Mouse (Mus musculus) 416B (cell line): Measurements from ENCODE around the gene Rab3gap1.
A peak's percentile ranks its signal among the peaks of the same experiment; 100 is the strongest.

Experiments used
- DNase-seq: peaks from one replicate; pipeline ENCODE4 v3.0.0; 2011; ENCODE audit warnings: low read depth

Gene Rab3gap1

GRCm38 (mm10) chr1:127868300-127869261 lies at the start of gene Rab3gap1:
Gene Rab3gap1, plus strand, starts transcription at chr1:127868773.
- DNase-seq: peak; percentile 89

GRCm38 (mm10) chr1:127827325-127827724 lies 41.2 kb upstream of the Rab3gap1 start:
- DNase-seq: peak; percentile 88

DNA sequence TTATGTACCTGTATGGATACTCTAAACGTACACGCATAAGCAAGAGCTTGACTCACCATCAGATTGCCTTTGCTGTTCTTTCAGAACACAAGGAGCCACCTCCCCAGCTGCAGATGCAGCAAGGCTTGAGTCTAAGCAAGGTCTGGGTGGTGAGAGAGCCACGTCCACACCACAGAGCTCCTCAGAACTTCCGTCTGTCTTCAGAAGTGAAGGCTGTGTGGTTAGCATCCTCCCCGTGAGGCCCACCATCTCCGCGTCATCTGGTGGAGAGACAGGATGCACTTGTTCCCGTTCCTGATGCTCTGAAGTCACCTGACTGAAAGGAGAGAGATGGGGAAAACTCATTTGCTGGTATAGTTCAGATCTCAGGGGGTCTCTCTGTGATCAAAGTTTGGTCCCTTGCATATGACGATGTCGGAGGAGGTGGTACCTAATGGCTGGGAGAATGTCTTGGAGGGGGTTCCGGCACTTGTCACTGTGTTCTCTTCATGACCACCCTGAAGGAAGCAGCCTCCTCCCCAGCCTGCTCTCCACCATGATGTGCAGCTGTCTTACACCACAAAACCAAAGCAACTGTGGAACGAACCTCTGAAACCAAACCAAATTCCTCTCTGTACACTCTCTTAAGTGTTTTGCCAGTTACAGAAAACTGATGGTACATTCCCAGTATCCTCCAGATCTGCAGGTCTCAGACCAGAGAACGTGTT lies 38.2 kb upstream of the Rab3gap1 start:
- DNase-seq: peak; percentile 87

DNA sequence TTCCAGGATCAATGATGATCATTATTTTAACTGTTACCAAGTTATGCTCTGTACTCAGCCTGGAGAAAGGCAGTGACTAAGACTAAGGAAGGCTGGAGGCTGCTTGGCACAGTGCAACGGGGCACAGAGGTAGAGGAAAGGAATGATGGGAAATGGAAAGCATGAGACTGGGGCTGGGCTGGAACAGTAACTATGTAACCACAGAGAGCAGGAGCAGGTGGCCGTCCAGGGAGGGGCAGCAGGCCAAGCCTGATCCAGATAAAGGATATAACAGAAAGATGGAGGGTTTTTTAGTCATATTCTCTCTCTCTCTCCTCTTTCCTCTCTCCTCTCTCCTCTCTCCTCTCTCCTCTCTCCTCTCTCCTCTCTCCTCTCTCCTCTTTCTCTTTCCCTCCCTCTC lies 34.9 kb upstream of the Rab3gap1 start:
- no peak for DNase-seq

DNA sequence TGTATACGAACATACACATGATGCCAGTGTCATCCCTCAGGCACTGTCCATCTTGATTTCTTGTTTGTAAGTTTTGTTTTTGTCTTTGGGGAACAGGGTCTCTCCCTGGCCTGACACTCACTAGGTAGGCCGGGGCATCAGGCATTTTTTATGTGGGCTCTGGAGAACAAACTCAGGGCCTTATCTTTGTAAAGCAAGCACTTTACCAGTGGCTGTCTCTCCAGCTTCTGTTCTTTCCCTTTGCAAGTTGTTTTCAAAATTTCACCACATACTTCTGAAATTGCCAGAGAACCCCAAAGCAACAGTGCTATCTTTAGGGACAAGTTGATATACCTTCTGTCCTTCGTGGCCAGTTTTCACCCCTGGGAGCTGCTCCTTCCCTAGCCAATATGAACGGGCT lies 34.4 kb upstream of the Rab3gap1 start:
- DNase-seq: no peak

DNA sequence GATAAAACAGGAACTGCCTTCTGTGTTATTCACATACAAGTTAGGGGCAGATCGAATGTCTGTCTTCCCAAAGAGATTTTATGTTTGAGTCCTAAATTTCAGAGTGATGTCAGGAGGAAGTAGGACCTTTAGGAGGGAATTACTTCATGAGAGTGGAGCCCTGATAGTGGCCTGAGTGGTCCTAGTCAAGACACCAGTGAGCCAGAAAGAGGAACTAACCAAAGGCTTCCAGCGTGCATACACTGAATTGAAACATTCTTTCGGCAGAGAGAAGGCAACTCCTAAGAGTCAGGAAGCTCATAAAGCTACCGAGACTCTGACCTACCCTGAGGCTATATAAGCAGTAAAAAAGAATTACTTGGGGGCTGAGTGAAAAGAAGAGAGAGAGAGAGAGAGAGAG lies 32.0 kb upstream of the Rab3gap1 start:
- DNase-seq: peak; percentile 62

- DNase-seq: peak; percentile 36
Measured at GRCm38 (mm10) chr1:127838602-127839001, 30.0 kb upstream of the Rab3gap1 start.

GRCm38 (mm10) chr1:127845472-127845871 lies 23.1 kb upstream of the Rab3gap1 start:
- DNase-seq: no peak

- peak; percentile 93 for DNase-seq
Measured at GRCm38 (mm10) chr1:127850075-127850610, 18.4 kb upstream of the Rab3gap1 start.

- DNase-seq: no peak
Measured at GRCm38 (mm10) chr1:127854486-127855222, 13.9 kb upstream of the Rab3gap1 start, which contains the start of gene Map3k19. Gene Map3k19, minus strand, starts transcription at chr1:127855031.

DNA sequence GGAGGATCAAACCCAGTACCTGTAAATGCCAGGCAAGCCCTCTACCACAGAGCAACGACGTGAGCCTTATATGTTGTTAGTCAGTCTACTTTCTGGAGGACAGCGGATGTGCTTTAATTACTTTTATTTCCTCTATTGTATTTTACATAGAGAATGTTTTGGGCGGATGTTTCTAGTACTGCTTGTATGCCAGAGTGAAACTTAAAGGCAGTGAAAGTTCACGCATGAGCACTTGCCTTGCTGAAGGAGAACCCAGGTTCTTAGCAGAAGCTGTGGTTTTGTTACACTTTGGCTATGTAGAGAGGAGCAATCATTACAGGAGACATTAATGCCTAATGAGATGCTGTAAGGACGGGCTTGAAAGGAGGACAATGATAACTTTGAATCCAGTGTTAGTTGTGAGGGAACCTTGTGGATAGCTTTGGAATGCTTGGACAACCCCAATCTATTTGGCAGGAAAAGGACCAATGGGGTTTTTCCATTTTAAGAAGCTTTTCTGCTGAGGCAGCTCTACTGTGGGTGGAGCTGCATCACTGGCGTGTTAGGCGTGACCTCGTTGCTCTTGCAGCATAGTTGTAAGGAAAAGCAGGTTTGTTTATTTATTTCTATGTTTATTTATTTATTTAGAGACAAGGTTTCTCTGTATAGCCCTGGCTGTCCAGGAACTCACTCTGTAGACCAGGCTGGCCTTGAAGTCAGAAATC lies 9.5 kb upstream of the Rab3gap1 start:
- DNase-seq: no peak

- no peak for DNase-seq
Measured at GRCm38 (mm10) chr1:127859799-127860400, 8.7 kb upstream of the Rab3gap1 start.

GRCm38 (mm10) chr1:127860492-127860891 lies 8.1 kb upstream of the Rab3gap1 start:
- DNase-seq: no peak

- no peak for DNase-seq
Measured at GRCm38 (mm10) chr1:127861900-127862299, 6.7 kb upstream of the Rab3gap1 start.

GRCm38 (mm10) chr1:127863806-127864205 lies 4.8 kb upstream of the Rab3gap1 start:
- DNase-seq: no peak

DNA sequence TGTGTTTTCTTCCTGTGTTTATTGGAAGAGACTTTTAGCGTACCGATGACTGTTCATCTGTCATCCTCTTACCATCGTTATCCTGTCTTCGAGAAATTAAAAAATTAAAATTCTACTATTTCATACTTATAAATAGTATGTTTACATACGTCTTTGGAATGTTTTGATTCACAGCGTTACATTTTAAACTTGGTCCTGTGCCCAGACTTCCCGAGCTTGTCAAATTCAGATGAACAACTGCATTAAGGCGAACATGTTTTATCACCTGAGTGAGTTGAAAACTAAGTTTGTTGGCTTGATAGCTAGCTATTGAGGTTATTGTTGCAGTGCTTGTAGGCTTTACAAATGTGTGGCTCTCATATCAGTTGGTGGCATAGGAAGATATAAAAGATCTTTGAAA lies 703 bp downstream of the Rab3gap1 start:
- no peak for DNase-seq

- no peak for DNase-seq
Measured at GRCm38 (mm10) chr1:127899401-127899800, 30.8 kb downstream of the Rab3gap1 start.

- DNase-seq: no peak
Measured at GRCm38 (mm10) chr1:127904774-127905385, 36.3 kb downstream of the Rab3gap1 start.

- no peak for DNase-seq
Measured at GRCm38 (mm10) chr1:127913116-127913515, 44.5 kb downstream of the Rab3gap1 start.

GRCm38 (mm10) chr1:127915316-127915715 lies 46.7 kb downstream of the Rab3gap1 start:
- no peak for DNase-seq
